Mouse (Mus musculus): ENCODE data around the gene Msl1. TPM values are rescaled to one million over a fixed set of nuclear protein-coding genes. Genes with fewer than 3 reads are reported as not detected.

The Msl1 gene
- polyA plus RNA-seq, 1 experiment from 2014 or later = 11.3 TPM

DNA sequence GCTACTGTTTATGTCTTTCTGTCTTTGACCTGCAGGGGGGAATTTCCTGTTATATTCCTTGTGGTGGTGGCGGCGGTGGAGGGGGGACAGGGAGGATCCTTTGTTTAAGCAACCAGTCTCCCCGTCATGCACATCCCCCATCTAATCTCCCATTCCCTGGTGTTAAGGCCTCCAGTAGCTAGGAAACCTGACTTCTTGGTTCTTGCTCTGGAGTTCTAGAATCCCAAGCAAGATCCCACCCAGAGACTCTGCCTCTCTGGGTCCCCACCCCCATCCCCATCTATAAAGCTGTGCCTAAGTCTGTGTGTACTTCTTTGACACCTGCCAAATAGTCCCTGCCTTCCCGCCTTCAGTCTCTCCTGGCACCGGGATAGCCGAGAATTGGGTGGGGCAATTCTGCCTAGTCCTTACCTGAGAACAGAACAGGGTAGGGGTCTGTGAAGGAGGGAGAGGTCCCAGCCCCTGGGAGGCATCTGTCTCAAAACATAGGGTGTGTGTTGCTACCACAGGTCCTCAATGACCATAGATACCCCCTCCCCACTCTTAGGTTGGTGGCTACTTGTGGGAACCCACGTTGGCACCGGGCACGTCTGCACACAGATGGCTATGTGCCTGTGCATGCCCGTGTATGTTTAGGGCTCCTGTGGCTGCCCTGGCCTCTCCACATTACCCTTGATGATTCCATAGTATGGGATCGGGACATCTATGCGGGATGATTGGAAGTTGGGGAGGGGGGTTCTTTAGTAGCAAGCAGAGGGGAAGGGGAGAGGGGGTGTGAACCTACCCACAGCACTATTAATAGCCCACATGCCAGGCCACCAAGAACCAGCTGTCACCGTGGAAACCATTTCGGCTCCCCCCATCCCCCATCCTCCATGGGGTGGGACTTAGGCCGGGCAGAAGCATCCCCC lies 46.6 kb upstream of the Msl1 start:
- ATAC-seq (ENCODE audit: low FRiP score, low TSS enrichment) (no peak), DNase-seq (ENCODE audit: low spot score) (peak; percentile 48)
- no peak for TF ChIP-seq EP300 (optimal IDR thresholded peaks at IDR 0.05)
- peak; percentile 60 for TF ChIP-seq CTCF (IDR thresholded peaks at IDR 0.05; ENCODE audit: low read depth)
- H3K27ac ChIP-seq (replicated peaks) = peak overlapping the region; percentile 90
- peaks cover 63% of the 10 kb centered on the region for H3K4me1 ChIP-seq (replicated peaks; ENCODE audit: control insufficient read depth, insufficient read depth)
- H3K36me3 ChIP-seq (ENCODE audit: control insufficient read depth, insufficient read depth, low read length) = no peaks in the 10 kb centered on the region
- no peak overlapping the region for H3K4me3 ChIP-seq (ENCODE audit: low read depth, low read length)
- H3K9me3 ChIP-seq (ENCODE audit: control insufficient read depth, low read length) = no peaks in the 10 kb centered on the region
- H3K9ac ChIP-seq (ENCODE audit: low read length) = peak overlapping the region; percentile 54
- WGBS = 16% methylated on average over 15 of the region's 15 CpGs
- H3K4me2 ChIP-seq (replicated peaks; ENCODE audit: low read depth) = peak overlapping the region; percentile 34
- no peaks in the 10 kb centered on the region for H3K27me3 ChIP-seq (ENCODE audit: control insufficient read depth, insufficient read depth, low read length)

DNA sequence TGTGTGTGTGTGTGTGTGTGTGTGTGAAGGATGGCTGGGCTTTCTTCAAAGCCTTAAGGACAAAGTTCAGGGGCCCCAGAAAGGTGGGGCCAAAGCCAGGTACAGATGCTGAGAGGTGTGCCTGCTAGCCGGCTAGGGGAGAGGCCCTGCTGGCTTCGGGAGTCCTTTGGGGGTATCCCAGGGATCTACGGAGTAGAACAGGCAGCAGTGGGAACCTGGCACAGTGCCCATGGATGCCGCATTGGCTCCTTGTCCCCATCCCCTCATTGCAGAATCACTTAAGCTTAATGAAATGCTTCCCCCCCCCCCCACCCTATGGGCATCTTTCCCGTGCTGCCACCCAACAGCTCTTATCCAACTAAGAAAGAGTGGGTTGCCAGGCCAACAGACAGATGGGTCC lies 45.6 kb upstream of the Msl1 start:
- TF ChIP-seq EP300 (optimal IDR thresholded peaks at IDR 0.05) = no peak
- TF ChIP-seq CTCF (IDR thresholded peaks at IDR 0.05; ENCODE audit: low read depth) = no peak
- Histone ChIP-seq H3K27me3 (ENCODE audit: control insufficient read depth, insufficient read depth, low read length) (no peaks in the 10 kb centered on the region), H3K9ac (ENCODE audit: low read length) (no peak overlapping the region; the same call in 1 of the 2 replicates), H3K4me1 (replicated peaks; ENCODE audit: control insufficient read depth, insufficient read depth) (peaks cover 60% of the 10 kb centered on the region), H3K9me3 (ENCODE audit: control insufficient read depth, low read length) (no peaks in the 10 kb centered on the region), H3K4me2 (replicated peaks; ENCODE audit: low read depth) (peak overlapping the region; percentile 34), H3K36me3 (ENCODE audit: control insufficient read depth, insufficient read depth, low read length) (0 out of 2 replicates have a peak, but pooled peaks cover under 1% of the 10 kb centered on the region), H3K27ac (replicated peaks) (peak overlapping the region; percentile 90), H3K4me3 (ENCODE audit: low read depth, low read length) (no peak overlapping the region)
- 16% methylated on average over 5 of the region's 5 CpGs for WGBS
- no peak for ATAC-seq (ENCODE audit: low FRiP score, low TSS enrichment)
- DNase-seq (ENCODE audit: low spot score) = peak; percentile 83

DNA sequence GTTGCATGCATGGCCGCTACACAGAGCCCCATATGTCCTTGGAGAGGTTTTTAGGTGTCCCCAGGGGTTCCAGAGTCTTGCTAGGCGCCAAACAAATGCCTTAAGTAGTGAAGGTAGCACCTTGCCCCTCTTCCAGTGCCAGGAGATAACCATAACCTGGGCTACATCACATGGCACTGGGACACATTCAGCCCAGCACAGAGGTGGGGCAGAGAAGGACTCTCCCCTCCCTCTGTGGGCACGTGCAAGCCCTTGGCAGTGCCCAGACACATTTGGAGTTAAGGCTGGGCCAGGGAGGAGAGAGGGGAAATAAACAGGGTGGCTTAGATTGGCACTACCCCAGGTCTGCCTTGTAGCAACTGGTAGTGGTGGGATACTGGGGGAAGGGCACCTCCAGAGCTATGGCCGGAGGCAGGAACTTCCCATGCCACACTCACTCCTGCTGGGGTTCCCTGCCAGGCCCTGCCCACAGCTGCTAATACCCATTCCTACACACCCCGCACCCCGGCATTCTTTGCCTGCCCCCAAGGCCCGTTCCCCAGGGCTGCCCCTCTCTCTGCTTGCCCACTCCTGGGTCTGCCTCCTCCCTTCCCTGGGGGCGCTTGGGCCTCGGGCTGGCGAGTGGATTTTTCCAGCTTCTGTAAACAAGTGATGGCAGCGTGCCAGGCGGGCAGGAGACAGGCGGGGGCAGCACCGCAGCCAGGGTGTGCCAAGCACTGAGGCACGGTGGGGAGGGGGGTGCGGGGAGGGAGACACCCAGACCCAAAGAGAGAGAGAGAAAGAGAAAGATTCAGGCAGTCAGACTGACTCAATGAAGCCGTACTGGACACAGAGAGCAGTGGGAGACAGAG lies 44.7 kb upstream of the Msl1 start:
- no peaks in the 10 kb centered on the region for H3K27me3 ChIP-seq (ENCODE audit: control insufficient read depth, insufficient read depth, low read length)
- 20% methylated on average over 14 of the region's 17 CpGs for WGBS
- H3K4me1 ChIP-seq (replicated peaks; ENCODE audit: control insufficient read depth, insufficient read depth) = peaks cover 56% of the 10 kb centered on the region
- H3K36me3 ChIP-seq (ENCODE audit: control insufficient read depth, insufficient read depth, low read length) = 0 out of 2 replicates have a peak, but pooled peaks cover 2% of the 10 kb centered on the region
- peak overlapping the region; percentile 90 for H3K27ac ChIP-seq (replicated peaks)
- peak; percentile 31; the same call in 1 of the 2 replicates for TF ChIP-seq CTCF (IDR thresholded peaks at IDR 0.05; ENCODE audit: low read depth)
- no peak for TF ChIP-seq EP300 (optimal IDR thresholded peaks at IDR 0.05)
- H3K9ac ChIP-seq (ENCODE audit: low read length) = peak overlapping the region; percentile 32
- peak overlapping the region; percentile 34 for H3K4me2 ChIP-seq (replicated peaks; ENCODE audit: low read depth)
- peak; percentile 92 for DNase-seq (ENCODE audit: low spot score)
- H3K4me3 ChIP-seq (ENCODE audit: low read depth, low read length) = no peak overlapping the region
- H3K9me3 ChIP-seq (ENCODE audit: control insufficient read depth, low read length) = no peaks in the 10 kb centered on the region
- ATAC-seq (ENCODE audit: low FRiP score, low TSS enrichment) = peak; percentile 22

- no peak overlapping the region for H3K4me3 ChIP-seq (ENCODE audit: low read depth, low read length)
- no peaks in the 10 kb centered on the region for H3K9me3 ChIP-seq (ENCODE audit: control insufficient read depth, low read length)
- peaks cover 50% of the 10 kb centered on the region for H3K4me1 ChIP-seq (replicated peaks; ENCODE audit: control insufficient read depth, insufficient read depth)
- TF ChIP-seq EP300 (optimal IDR thresholded peaks at IDR 0.05) (no peak), CTCF (IDR thresholded peaks at IDR 0.05; ENCODE audit: low read depth) (no peak)
- H3K4me2 ChIP-seq (replicated peaks; ENCODE audit: low read depth) = peak overlapping the region; percentile 34
- WGBS = 15% methylated on average over 6 of the region's 6 CpGs
- peak; percentile 83 for DNase-seq (ENCODE audit: low spot score)
- peak; percentile 16 for ATAC-seq (ENCODE audit: low FRiP score, low TSS enrichment)
- H3K9ac ChIP-seq (ENCODE audit: low read length) = peak overlapping the region; percentile 32
- H3K36me3 ChIP-seq (ENCODE audit: control insufficient read depth, insufficient read depth, low read length) = 0 out of 2 replicates have a peak, but pooled peaks cover 2% of the 10 kb centered on the region
- H3K27me3 ChIP-seq (ENCODE audit: control insufficient read depth, insufficient read depth, low read length) = no peaks in the 10 kb centered on the region
- peak overlapping the region; percentile 90 for H3K27ac ChIP-seq (replicated peaks)
Observed at GRCm38 (mm10) chr11:98751221-98751782, 44.0 kb upstream of the Msl1 start.

GRCm38 (mm10) chr11:98752562-98753140 lies 42.7 kb upstream of the Msl1 start:
- no peaks in the 10 kb centered on the region for H3K27me3 ChIP-seq (ENCODE audit: control insufficient read depth, insufficient read depth, low read length)
- H3K4me3 ChIP-seq (ENCODE audit: low read depth, low read length) = no peak overlapping the region
- no peak overlapping the region for H3K9ac ChIP-seq (ENCODE audit: low read length)
- no peaks in the 10 kb centered on the region for H3K9me3 ChIP-seq (ENCODE audit: control insufficient read depth, low read length)
- peak overlapping the region; percentile 90 for H3K27ac ChIP-seq (replicated peaks)
- no peak overlapping the region for H3K4me2 ChIP-seq (replicated peaks; ENCODE audit: low read depth)
- TF ChIP-seq CTCF (IDR thresholded peaks at IDR 0.05; ENCODE audit: low read depth) (no peak), EP300 (optimal IDR thresholded peaks at IDR 0.05) (no peak)
- H3K36me3 ChIP-seq (ENCODE audit: control insufficient read depth, insufficient read depth, low read length) = peaks cover 8% of the 10 kb centered on the region; the same call in 1 of the 2 replicates
- WGBS = 67% methylated on average over 10 of the region's 10 CpGs
- DNase-seq (ENCODE audit: low spot score) = peak; percentile 14
- ATAC-seq (ENCODE audit: low FRiP score, low TSS enrichment) = no peak
- peaks cover 42% of the 10 kb centered on the region for H3K4me1 ChIP-seq (replicated peaks; ENCODE audit: control insufficient read depth, insufficient read depth)

All from stomach, postnatal 0 days (tissue).